Mouse (Mus musculus) ovary, postnatal 36 days (tissue): ENCODE measurements around the gene Gstk1.

ENCODE experiments used
- DNase-seq: peaks from one replicate; pipeline ENCODE4 v3.0.0; 2022; ENCODE audit warnings: low spot score, mixed read lengths

Gstk1 gene

DNA sequence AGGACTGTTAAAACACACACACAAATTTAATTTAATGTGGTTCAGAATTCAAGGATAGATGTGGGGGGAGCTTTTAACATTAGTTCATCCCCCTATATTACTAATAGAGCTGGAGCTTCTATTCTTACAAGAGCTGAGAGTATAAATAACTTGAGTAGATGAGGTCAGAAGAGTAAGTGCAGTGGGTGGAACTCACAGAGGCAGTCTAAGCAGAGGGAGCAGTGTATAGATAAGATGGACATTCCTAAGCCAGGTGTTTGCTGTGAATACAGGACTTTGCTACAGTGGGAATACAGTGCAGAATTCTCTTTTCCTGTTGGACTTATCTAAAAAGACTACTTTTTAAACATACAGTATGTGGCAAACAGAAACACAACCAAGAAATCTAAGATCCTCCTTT, 25.1 kb downstream of the Gstk1 start:
- DNase-seq = no peak

DNA sequence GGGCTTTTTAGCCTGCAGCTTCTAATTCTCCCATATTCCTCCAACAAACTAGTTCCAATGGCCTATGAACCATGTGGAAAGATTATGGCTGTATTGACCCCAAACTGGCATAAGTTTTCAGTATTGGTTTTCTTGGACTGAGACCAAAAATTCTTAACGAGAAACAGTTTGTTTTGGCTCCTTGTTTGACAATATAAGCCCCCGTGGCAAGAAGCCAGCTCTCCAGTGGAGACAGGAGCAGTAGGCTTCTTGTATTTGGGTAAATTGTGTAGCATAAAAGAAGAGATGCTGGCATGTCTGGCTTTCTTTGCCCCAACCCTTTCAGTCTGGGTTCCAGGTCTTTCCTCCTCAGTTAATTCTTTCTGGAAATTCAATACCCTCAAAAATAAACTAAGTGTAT, 30.4 kb downstream of the Gstk1 start:
- DNase-seq = no peak

DNA sequence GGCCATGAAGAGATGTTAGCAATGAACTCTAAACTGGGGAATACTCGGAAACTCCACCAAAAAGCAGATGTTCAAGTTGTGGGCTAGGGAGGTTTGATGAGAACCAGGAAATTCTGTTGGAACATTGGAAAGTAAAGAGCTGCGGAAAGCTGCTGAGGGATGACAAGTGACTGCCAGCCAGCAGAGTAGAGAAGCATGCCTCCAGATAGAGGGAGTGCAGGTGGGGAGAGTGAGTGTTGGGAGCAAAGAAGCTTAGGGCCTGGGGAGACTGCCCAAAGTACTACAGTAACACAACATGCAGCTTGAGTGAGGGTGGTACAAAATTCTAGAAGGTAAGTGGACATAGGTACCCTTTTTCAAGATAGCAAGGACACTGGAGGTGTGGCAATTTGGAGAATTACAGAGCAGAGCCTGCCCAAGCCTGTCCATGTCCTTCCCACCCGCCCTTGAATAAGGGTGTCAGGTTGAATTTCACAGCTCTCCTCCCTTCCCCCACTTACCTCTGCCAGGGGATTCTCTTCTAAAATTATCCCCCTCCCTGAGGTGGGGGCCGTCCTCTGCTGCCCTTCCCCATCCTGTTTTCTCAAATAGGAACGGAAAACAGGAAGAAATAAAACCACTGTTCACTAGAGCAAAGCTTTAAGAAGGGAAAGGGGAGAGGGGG, 37.3 kb downstream of the Gstk1 start:
- DNase-seq = no peak

DNA sequence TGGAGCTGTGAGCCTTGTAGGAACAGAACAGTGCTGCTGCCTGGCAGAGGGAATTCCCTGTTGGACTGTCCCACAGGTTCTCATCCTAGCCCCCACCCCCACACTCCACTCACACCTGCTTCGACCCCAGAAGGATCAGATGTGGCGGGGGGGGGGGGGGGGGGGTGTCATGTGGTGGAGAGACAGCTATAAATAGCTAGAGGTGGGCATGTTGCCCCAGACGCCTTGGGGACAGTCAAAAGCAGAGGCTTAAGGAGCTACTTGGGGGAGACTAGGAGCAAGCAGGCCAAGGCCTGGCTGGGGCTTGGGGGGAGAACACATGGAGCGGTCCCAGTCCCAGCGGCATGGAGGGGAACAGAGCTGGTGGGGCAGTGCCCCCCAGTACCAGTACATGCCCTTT, 40.7 kb downstream of the Gstk1 start, which contains the start of gene Clcn1:
Clcn1 (plus strand) TSS at position 238 of the 400 bp plus-strand sequence.
- DNase-seq = no peak

DNA sequence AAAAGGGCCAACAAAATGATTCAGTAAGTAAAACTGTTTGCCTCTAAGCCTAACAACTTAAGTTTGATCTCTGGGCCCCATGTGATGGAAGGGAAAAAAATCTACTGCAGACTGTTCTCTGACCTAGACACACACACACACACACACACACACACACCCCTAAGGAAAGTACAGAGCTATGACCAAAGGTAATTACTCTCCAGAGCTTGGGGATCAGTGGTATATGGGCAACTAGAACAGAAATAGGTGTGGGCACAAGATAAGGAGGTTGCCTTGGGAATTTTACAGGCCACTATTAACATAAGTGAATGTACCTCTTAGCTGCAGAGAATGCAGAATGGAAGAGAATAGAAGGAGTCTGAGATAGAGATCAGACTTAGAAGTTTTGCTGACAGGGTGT, 41.8 kb downstream of the Gstk1 start:
- no peak for DNase-seq

DNA sequence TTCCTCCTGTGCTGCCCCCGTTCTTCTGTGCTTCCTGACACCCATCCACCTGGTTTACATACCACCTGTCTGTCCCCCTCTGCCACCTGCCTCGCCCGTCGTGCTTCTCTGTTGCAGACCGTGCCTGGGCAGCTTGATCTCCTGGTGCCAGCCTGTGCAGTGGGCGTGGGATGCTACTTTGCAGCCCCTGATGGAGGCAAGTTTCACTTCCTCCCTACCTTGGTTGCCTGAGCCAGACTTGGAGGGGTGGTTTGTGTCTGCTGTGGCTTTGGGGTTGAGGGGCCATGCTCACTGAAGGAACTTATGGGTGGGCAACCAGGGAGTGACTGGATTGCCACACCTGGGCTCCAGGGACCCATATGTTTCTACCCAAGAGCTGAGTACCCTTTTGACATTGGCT, 47.6 kb downstream of the Gstk1 start:
- no peak for DNase-seq

DNA sequence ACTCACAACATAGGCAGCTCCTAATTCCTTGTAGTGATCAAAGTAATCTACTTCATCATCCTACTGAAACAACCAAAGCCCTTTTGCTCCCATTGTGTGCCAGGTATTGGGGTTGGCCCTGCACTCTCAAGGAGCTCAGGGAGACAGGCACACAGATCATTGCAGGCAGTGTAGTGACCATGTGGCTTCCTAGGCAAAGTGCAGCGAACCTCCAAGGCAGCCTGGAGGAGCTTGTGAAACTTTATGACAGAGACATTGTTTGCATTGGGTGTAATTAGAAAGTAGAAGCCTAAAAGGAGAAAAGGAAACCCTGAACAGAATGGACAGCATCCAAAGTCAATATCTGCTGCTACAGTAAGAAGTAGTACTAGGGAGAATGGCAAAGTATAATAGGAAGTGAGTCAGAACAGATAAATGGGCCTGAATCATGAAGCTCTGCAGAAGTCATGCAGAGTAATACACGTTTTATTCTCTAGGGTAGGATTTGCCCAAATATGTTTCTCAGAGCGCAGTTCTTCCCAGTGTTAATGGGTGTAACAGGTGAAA, 49.9 kb downstream of the Gstk1 start:
- no peak for DNase-seq

DNA sequence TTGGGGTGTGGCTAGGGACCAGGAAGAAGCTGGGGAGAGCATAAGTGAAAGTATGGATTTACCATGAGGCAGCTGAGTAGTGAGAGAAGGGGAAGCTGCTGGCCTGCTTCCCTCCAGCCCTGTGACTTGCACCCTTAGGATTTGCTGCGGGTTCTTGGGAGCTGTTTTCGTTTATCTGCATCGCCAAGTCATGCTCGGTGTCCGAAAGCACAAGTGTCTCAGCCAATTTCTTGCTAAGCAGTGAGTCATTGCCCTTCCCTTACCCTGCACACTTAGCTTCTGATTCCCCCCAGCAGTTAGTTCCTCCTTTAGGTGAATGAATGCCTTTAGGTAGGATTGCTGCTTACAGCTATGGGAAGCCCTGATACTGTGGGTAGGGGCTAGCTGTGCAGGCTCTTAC, 53.6 kb downstream of the Gstk1 start:
- DNase-seq = no peak
